Mouse (Mus musculus): Measurements from ENCODE around the gene Khnyn. TPM values are rescaled to one million over a fixed set of nuclear protein-coding genes. Genes with fewer than 3 reads are reported as not detected.

Khnyn gene
- polyA plus RNA-seq, 1 experiment from 2014 or later: 10.5 TPM

DNA sequence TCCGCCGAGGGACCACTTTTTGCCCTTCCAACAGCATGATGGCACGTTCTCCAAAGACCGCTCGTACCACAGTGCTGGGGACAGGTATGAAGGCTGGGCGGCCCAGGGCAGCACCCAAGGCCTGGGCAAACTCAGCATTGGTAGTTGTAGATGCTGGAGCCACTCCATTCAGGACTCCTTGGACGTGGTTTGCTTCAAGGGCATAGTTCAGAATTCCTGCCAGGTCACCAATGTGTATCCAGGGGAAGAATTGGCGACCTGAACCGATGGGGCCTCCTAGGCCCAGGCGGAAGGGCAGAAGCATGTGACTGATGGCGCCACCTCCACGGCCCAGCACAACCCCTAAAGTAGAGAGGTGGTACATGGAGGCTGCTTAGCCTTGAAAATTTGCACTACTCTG is 12.9 kb downstream of the Khnyn start:
- H3K4me1 ChIP-seq (replicated peaks): peaks cover 20% of the 10 kb centered on the region
- WGBS: 93% methylated on average over 12 of the region's 12 CpGs
- ATAC-seq (ENCODE audit: low read depth): no peak
- no peak overlapping the region for H3K27ac ChIP-seq (replicated peaks)
- no peak overlapping the region for H3K9ac ChIP-seq
- no peaks in the 10 kb centered on the region for H3K27me3 ChIP-seq
- no peak overlapping the region for H3K4me2 ChIP-seq
- H3K36me3 ChIP-seq: peaks cover 49% of the 10 kb centered on the region
- no peak overlapping the region for H3K4me3 ChIP-seq
- H3K9me3 ChIP-seq: no peaks in the 10 kb centered on the region

DNA sequence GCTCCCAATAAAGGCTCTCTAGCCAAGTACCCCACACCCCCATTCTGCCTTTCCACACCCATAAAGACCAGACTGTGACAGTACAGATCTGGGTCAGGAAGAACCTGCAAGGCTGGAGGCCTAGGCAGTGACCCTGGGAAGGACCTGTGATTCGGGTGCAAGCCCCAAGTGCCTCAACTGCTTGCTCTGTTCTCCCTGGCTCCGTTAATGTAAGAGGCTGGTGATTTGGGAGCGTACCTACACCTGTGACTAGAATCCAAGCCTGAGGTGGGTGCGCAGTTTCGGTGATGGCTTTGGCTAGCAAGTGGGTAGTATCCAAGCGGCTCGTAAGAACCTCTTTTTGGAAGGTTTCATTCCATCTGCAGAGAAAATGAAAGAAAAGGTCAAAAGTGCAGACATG is 14.2 kb downstream of the Khnyn start:
- H3K9ac ChIP-seq: peak overlapping the region; percentile 86
- H3K4me3 ChIP-seq: peak overlapping the region; percentile 57
- peaks cover 20% of the 10 kb centered on the region for H3K4me1 ChIP-seq (replicated peaks)
- H3K36me3 ChIP-seq: peaks cover 40% of the 10 kb centered on the region
- ATAC-seq (ENCODE audit: low read depth): no peak
- no peaks in the 10 kb centered on the region for H3K27me3 ChIP-seq
- peak overlapping the region; percentile 92 for H3K4me2 ChIP-seq
- H3K27ac ChIP-seq (replicated peaks): no peak overlapping the region
- WGBS: 91% methylated on average over 7 of the region's 7 CpGs
- no peaks in the 10 kb centered on the region for H3K9me3 ChIP-seq

DNA sequence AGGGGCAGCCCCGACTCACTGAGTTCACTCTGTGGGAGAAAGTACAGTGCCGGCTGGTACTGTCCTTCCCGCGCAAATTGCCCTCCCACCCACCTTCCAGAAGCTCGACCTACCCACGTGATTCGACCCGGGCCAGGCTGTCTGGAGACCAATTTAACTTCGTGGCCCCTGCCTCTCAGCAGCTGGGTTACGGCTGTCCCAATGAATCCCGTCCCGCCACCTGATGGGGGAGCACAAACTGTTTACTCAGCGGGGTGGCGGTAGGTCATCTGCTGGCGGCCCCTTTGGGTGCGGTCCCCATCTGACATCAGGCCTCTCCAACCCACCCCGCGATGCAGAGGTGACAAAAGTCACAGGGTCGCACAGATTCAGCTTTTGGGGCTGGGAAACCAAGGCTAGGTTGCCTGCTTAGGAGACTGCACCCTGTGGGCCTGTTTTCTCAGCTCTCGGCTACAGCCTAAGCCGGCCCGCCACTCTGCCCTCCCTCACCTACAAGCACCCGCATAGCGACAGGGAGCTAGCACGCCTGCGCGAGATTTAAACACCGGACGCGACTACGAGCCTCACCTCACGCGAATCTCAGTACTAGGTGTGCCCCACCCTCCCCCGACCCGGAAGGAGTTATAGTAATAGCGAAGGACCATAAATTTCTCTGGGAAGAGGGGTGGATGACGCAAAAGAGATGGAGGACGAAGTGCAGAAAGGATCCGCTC is 15.1 kb downstream of the Khnyn start, which contains the start of gene Sdr39u1:
Gene Sdr39u1, minus strand, starts transcription at position 593 of the 713 bp plus-strand sequence.
- H3K27ac ChIP-seq (replicated peaks): peak within 1 kb of the TSS; percentile 84
- H3K4me3 ChIP-seq: peak within 1 kb of the TSS; percentile 57
- no peaks in the 10 kb centered on the region for H3K9me3 ChIP-seq
- WGBS: 2% methylated on average over 39 of the region's 39 CpGs
- ATAC-seq (ENCODE audit: low read depth): peak; percentile 95
- peaks cover 20% of the 10 kb centered on the region for H3K4me1 ChIP-seq (replicated peaks)
- no peaks in the 10 kb centered on the region for H3K27me3 ChIP-seq
- peak within 1 kb of the TSS; percentile 92 for H3K4me2 ChIP-seq
- peaks cover 31% of the 10 kb centered on the region for H3K36me3 ChIP-seq
- H3K9ac ChIP-seq: peak within 1 kb of the TSS; percentile 86

GRCm38 (mm10) chr14:55900414-55900755 is 15.6 kb downstream of the Khnyn start:
- Histone ChIP-seq H3K9me3 (no peaks in the 10 kb centered on the region), H3K9ac (peak overlapping the region; percentile 86), H3K4me1 (replicated peaks) (peaks cover 20% of the 10 kb centered on the region), H3K4me2 (peak overlapping the region; percentile 92), H3K36me3 (peaks cover 26% of the 10 kb centered on the region), H3K27ac (replicated peaks) (peak overlapping the region; percentile 84), H3K27me3 (no peaks in the 10 kb centered on the region), H3K4me3 (peak overlapping the region; percentile 57)
- ATAC-seq (ENCODE audit: low read depth): no peak; the same call in 1 of the 2 replicates
- WGBS: 7% methylated on average over 12 of the region's 12 CpGs

DNA sequence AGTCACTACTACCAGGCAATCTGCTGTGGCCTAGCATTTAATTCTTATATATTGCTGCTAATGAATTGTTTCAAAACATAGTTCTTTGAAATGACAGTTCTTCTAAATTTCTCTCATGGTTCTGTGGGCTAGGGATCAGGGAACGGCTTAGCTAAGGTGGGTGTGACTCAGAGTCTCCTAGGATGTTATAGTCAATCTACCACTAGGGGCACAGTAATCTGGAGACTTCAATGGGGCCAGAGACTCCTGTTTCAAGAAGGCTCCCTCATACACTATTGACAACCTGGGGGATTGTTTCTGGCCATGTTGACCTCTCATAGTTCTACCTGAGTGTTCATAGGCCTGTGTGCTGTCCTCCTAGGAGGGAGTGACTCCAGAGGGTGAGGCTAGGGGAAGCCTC is 20.8 kb downstream of the Khnyn start:
- Histone ChIP-seq H3K27me3 (no peaks in the 10 kb centered on the region), H3K9ac (no peak overlapping the region), H3K36me3 (no peaks in the 10 kb centered on the region), H3K9me3 (no peaks in the 10 kb centered on the region), H3K4me2 (no peak overlapping the region), H3K4me1 (replicated peaks) (peaks cover 7% of the 10 kb centered on the region), H3K27ac (replicated peaks) (no peak overlapping the region), H3K4me3 (no peak overlapping the region)
- ATAC-seq (ENCODE audit: low read depth): no peak
- 44% methylated on average over 1 of the region's 1 CpGs for WGBS

GRCm38 (mm10) chr14:55913406-55913805 is 28.7 kb downstream of the Khnyn start:
- Histone ChIP-seq H3K4me3 (no peak overlapping the region), H3K36me3 (no peaks in the 10 kb centered on the region), H3K9me3 (no peaks in the 10 kb centered on the region), H3K27ac (replicated peaks) (no peak overlapping the region), H3K4me2 (no peak overlapping the region), H3K4me1 (replicated peaks) (no peaks in the 10 kb centered on the region), H3K9ac (no peak overlapping the region), H3K27me3 (no peaks in the 10 kb centered on the region)
- WGBS: 44% methylated on average over 4 of the region's 4 CpGs
- ATAC-seq (ENCODE audit: low read depth): no peak

DNA sequence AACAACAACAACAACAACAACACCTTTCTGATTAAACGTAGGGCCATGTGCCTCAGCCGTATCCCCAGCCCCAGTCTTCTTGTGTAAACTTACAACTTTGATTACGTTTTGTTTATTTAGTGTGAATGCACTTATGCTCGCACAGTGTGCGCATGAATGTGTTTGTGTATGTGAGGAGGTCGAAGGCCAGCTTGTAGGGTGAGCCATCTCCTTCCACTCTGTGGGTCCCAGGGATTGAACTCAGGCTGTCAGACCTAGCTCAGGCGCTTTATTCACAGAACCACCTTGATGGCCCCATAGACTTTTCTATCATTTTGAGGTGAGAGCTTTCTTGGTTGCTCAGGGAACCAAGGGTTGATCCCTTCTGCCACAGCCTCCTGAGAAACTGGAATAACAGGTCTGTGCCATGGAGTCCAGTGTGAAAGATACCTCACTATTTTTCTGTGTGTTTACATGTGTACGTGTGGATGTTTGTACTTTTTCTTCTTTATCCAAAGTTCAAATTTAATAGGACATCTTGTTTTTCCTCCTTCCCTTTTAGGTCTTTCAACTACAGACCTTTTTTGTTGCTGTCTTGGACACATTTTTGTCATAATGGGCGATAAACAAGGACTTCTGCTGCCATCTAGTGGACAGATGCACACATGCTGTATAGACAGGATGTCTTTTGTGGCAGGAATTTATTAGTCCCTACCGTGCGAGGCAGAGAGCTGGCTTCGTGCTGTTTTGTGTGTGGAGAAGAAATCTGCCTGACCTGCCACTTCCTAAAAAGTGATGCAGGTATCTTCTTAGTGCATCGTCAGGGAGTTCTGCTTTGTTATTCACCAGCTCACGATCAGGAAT is 33.7 kb downstream of the Khnyn start:
- Histone ChIP-seq H3K4me3 (no peak overlapping the region), H3K4me2 (peak overlapping the region; percentile 41), H3K27ac (replicated peaks) (no peak overlapping the region), H3K9me3 (no peaks in the 10 kb centered on the region), H3K4me1 (replicated peaks) (peaks cover 4% of the 10 kb centered on the region; the same call in 1 of the 2 replicates), H3K36me3 (no peaks in the 10 kb centered on the region), H3K27me3 (no peaks in the 10 kb centered on the region), H3K9ac (peak overlapping the region; percentile 45)
- peak; percentile 87 for ATAC-seq (ENCODE audit: low read depth)
- 45% methylated on average over 14 of the region's 14 CpGs for WGBS

DNA sequence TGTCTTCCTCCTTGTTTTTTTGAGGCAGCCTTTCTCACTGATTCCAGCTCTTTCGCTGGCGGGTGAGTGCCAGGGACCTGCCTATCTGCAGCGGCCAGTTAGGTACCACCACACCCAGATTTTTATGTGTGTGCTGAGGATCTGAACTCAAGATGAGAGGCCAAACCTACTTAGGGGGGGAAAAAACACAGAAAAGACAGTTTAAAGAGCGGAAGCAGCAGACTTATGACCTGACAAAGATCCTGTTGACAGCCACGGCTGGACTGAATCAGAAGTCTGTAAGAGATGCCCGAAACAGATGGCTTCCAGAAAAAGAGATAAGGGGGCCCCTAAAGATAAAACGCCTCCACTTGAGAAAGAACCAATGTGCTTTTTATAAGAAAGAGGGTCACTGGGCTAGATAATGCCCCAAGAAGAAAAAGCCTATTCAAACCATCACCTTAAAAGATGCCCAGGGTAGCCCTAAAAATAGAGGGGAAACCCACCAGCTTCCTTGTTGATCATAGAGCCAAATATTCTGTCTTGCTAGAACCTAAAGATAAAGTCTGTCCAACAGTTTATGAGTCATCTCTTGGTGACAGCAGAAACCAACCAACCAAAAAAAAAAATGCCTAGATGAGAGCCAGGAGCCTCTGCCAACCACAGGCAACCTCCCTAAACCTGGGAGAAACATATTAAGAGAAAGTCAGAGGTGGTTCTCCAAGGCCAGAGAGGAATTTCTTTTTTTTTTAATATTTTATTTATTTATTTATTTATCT is 37.9 kb downstream of the Khnyn start:
- 74% methylated on average over 7 of the region's 7 CpGs for WGBS
- Histone ChIP-seq H3K9ac (no peak overlapping the region), H3K27me3 (no peaks in the 10 kb centered on the region), H3K4me2 (no peak overlapping the region), H3K27ac (replicated peaks) (no peak overlapping the region), H3K9me3 (no peaks in the 10 kb centered on the region), H3K4me3 (no peak overlapping the region), H3K36me3 (no peaks in the 10 kb centered on the region), H3K4me1 (replicated peaks) (peaks cover 4% of the 10 kb centered on the region; the same call in 1 of the 2 replicates)
- ATAC-seq (ENCODE audit: low read depth): no peak

DNA sequence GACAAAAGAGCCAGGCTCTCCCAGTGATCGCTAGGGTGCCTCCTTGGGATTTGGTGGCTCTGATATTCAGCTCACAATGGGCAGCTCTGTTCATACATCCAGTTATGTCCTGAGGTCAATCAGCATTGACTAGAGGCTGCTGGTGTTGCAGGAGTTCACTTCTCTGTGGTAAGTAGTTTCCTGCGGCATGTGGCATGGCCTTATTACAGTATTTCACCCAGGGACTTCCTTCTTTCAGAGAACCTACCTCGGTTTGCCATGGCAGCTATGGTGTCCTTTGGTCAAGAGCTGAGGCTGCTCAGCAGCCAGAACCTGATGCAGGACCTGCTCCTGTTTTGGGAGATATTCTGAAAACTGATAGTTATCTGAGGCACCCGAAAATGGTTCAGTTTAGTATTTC is 42.1 kb downstream of the Khnyn start:
- Histone ChIP-seq H3K9me3 (0 out of 2 replicates have a peak, but pooled peaks cover 4% of the 10 kb centered on the region), H3K9ac (no peak overlapping the region), H3K4me3 (no peak overlapping the region), H3K4me2 (no peak overlapping the region), H3K27me3 (no peaks in the 10 kb centered on the region), H3K36me3 (no peaks in the 10 kb centered on the region), H3K27ac (replicated peaks) (no peak overlapping the region), H3K4me1 (replicated peaks) (no peaks in the 10 kb centered on the region)
- no peak for ATAC-seq (ENCODE audit: low read depth)
- 84% methylated on average over 4 of the region's 4 CpGs for WGBS

GRCm38 (mm10) chr14:55929263-55929997 is 44.7 kb downstream of the Khnyn start:
- Histone ChIP-seq H3K9ac (no peak overlapping the region), H3K9me3 (0 out of 2 replicates have a peak, but pooled peaks cover 4% of the 10 kb centered on the region), H3K4me3 (no peak overlapping the region), H3K4me2 (no peak overlapping the region), H3K4me1 (replicated peaks) (no peaks in the 10 kb centered on the region), H3K27me3 (no peaks in the 10 kb centered on the region), H3K27ac (replicated peaks) (no peak overlapping the region), H3K36me3 (no peaks in the 10 kb centered on the region)
- no peak for ATAC-seq (ENCODE audit: low read depth)
- WGBS: 83% methylated on average over 12 of the region's 12 CpGs

DNA sequence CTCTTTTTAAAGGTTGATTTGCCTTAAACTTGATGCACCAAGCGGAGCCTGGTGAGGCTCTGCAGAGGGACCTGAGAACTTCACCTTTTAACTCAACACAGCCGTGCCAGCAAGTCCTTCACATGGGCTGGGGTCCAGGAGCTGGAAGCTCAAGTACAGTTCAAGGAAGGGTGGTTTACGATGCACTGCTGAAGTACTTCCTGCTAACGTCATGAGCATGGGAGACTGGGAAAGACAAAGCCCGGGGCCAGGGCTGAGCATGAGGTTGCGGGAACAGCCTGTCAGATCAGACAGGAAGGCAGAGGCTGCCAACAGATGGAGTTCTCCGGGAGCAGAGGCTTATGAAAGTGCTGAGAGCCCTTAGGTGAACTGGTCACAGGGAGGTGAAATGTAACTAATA is 48.8 kb downstream of the Khnyn start:
- no peak for ATAC-seq (ENCODE audit: low read depth)
- Histone ChIP-seq H3K27me3 (no peaks in the 10 kb centered on the region), H3K36me3 (no peaks in the 10 kb centered on the region), H3K4me3 (no peak overlapping the region), H3K4me2 (no peak overlapping the region), H3K9ac (no peak overlapping the region), H3K9me3 (0 out of 2 replicates have a peak, but pooled peaks cover 4% of the 10 kb centered on the region), H3K4me1 (replicated peaks) (no peaks in the 10 kb centered on the region), H3K27ac (replicated peaks) (no peak overlapping the region)
- 56% methylated on average over 7 of the region's 7 CpGs for WGBS

Data from neural tube, embryonic 13.5 days (tissue).